Mouse (Mus musculus) c-Kit-negative CD71-positive TER-119-positive erythroid progenitor cells, embryonic 14.5 days (primary cell): ENCODE results near the gene Abca14.
"Not testable (repeated sequence)": the region's sequence is repeated elsewhere in the genome, so short reads cannot be mapped to it uniquely, and the experiment has no call there.

Source experiments
- DNase-seq: peaks from one replicate; pipeline ENCODE4 v3.0.0-alpha.2; 2013; ENCODE audit warnings: low read depth, low spot score

The Abca14 gene

DNA sequence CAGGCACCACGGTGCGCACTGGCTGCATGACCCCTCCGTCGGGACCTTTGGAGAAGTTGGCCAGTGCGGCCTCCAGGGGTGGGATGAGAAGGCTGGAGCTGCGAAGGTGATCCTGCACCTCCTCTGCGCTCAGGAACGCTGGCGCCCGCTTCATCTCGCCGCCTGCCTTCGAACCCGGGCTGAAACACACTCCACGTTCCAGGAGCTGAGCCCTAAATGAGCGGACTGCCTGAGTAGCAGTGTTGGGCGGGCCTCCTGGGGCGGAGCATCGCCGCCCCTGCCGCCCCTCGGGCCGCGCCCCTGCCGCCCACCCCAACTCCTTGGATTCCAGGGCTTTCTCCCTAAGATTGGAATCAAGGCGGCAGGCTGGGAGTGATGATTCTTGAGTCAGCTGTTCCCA is 2.0 kb upstream of the Abca14 start, which contains the start of gene Crym:
Gene Crym (minus strand): TSS at position 341 of the 400 bp plus-strand sequence.
- DNase-seq, result no peak

DNA sequence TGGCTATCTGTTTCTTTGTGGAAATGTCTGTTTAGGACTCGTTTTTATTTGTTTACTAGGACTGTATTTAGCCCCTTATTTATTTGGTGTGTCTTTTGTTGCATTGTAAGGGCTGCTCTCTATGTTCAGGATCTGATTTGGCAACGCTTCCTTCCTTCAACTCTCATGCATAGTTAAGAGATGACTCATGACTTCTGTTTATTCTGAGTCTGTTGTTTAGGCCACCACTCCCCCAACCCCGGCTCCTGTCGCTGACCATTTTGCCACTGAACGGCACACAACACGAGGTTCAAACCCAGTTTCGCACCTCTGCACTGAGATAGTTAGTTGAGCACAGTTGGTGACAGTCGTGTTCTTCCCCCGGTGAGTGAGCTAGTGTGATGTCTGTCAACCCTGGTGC is 2.2 kb downstream of the Abca14 start:
- DNase-seq, result no peak

DNA sequence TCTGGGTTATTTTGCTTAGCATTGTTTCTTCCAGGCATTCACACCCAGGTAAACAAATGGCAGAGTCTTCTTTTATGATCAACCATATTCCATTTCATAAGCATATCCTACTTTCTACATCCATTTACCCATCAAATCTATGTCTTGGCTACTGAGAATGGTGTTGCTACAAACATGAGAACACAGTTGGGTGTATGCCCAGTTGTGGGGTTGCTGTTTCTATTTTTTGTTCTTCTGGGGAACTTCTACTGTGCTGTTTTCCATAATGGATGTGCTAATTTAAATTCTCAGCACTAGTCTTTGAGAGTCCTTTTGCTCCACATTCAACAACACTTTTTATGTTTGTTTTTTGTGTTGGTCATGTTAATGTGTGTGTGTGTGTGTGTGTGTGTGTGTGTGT is 24.8 kb downstream of the Abca14 start:
- DNase-seq, result no peak

GRCm38 (mm10) chr7:120241092-120241491 is 37.3 kb downstream of the Abca14 start:
- DNase-seq, result no peak

GRCm38 (mm10) chr7:120271135-120271991 is 67.6 kb downstream of the Abca14 start:
- no peak for DNase-seq

GRCm38 (mm10) chr7:120272110-120272509 is 68.3 kb downstream of the Abca14 start:
- no peak for DNase-seq

DNA sequence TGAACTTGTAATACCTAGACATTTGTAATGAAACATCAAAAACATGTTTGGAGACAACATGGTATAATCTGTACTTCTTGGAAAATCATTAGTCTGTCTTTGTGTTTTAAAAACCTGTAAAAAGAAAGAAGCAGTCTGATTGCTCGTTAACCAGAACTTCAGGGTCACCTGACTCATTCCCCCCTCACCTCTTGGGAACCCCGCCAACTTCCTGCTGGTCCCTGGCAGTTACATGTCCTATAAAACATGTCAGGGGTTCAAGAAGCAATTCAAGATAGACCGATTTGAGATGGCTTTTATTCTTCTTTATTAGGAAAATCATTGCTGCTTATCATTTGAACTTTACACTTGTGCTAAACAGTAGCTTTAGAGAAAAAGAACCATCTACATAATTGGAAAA is 81.5 kb downstream of the Abca14 start:
- DNase-seq, result no peak

GRCm38 (mm10) chr7:120316086-120316485 is 112.3 kb downstream of the Abca14 start:
- DNase-seq, result no peak

DNA sequence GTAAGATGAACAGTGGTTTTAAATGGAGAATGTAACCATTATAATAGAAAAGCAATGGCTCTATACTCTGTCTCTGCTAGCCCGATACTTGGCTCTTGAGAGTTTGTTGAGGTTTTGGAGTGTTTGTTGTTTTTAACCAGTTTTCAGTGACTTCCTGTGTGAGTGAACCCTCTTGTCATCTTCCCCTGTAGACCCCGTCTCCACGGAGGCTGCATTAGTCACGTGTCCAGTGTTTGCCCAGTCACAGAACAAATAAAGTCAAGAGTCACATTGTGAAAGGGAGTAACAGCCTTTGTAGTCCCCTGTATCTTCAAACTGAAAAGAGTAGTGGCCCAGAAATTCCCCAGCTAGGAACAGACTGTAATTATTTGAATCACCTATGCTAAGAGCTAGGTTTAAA is 119.2 kb downstream of the Abca14 start:
- no peak for DNase-seq

DNA sequence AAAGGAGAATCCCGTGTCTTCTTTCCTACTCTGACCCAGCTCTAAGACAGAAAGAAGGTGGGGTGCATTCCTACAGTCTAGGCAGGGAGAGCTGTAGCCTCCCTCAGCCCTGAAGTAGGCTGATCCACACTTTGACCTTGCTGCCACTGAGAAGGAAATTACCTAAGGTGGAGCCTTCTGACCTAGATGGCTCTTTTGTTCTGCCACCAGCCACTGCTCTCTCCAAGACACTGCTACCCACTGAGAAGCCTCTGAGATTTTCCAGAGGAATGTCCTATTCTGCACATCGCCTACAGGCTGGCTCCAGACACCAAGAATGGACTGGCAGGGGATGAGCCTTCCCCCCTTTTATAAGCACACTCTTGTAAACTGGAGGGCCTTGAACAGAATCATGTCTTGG is 122.2 kb downstream of the Abca14 start:
- DNase-seq, result not testable (repeated sequence)

GRCm38 (mm10) chr7:120327220-120328073 is 123.7 kb downstream of the Abca14 start:
- DNase-seq, result no peak

DNA sequence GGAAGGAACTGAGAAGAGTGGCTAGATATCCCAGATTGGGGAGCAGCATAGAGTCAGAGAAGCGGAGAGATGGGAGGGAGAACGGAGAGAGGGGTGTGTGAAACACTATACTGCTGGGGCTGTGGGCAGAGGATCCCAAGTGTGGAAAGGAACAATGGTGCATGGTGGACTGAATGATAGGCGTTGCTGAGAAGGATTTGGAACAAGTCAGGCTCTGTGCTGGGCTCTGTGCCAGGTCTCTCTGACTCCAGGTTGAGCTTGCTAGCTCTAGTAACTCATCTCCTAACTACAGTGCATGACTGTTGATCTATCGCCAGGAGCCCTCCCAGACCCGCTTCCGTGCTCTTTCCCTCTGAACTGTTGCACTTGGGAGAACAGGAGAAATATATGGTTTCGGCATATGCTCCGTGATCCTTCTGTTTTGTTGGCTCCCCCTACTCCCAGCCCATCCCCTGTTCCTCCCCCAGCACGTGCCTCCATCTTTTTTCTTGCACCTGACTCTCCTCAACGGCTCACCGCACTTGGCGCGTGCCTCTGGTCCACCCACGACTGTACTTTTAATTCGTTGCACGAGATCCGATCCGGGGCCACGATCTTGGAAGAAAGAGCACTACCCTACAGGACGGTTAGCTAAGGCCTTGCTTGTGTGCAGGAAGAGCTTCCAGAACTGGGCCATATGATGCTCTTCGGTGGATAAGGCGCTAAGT is 124.5 kb downstream of the Abca14 start, which contains the start of gene Abca15:
Gene Abca15 (plus strand): TSS at position 584 of the 707 bp plus-strand sequence.
- no peak for DNase-seq

DNA sequence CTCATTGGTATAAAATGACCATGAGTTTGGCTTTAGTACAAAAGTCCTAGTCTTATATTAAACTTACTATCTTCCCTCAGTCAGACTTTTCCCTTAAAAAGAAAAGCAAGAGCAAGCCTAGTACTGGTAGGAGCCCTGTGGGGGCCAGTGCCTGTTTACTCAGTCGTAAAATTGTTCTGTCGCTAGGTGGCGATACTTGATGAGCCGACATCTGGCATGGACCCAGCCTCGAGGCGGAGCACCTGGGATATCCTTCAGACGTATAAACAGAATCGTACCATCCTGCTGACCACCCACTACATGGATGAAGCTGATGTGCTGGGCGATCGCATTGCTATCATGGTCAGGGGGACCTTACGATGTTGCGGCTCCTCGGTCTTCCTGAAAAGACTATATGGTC is 157.4 kb downstream of the Abca14 start:
- no peak for DNase-seq
